Mouse (Mus musculus) activated CD4-positive, CD25-positive, alpha-beta regulatory T cell, adult 4 months (primary cell): ENCODE results near the gene Inafm1. TPM values are rescaled to one million over a fixed set of nuclear protein-coding genes. Genes with fewer than 3 reads are reported as not detected.
"Not testable (repeated sequence)": the region's sequence is repeated elsewhere in the genome, so short reads cannot be mapped to it uniquely, and the experiment has no call there.

Experiments used
- ATAC-seq: one replicate; pipeline ENCODE4 v1.8.0; 2017
- polyA plus RNA-seq, 2 experiments: library from polyadenylated mRNA; unstranded; fragments of 100-300 nt; shearing (Covaris generic); gene quantifications; one replicate each; pipeline ENCODE4 v1.2.1; 2017

The Inafm1 gene
- 1 to 10 TPM; 1.8 to 2.8 TPM for polyA plus RNA-seq

DNA sequence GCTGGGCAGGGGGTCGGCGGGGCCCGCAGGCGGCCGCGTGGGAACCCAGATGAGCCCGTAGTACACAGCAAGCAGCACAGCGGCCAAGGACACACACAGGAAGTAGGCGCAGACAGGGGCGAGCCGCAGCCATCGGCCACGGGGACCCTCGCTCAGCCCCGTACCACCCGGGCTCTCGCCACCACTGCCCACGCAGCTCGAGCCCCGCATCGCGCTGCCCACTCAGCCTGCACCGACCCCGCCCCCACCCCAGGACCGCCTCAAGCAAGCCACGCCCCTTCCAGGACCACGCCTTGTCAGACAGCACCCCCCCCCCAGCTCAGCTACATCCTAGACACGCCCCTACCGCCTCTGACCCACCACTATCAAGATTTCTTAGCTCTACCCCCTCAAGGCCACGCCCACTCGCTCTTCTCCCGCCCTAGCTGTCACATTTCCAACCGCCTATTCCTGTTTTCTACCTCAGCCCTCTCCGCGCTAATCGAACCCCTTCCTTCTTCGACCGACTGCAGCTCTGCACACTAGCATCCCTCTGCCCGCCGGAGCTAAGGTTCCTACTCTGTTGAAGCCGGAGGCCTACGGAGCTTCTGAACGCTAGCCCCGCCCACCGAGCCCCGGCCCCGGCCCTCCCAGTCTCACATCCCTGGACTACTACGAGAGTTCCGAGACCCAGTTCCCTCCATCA lies at the start of gene Inafm1:
Gene Inafm1, minus strand, starts transcription at position 537 of the 685 bp plus-strand sequence.
- ATAC-seq, result peak; percentile 65

DNA sequence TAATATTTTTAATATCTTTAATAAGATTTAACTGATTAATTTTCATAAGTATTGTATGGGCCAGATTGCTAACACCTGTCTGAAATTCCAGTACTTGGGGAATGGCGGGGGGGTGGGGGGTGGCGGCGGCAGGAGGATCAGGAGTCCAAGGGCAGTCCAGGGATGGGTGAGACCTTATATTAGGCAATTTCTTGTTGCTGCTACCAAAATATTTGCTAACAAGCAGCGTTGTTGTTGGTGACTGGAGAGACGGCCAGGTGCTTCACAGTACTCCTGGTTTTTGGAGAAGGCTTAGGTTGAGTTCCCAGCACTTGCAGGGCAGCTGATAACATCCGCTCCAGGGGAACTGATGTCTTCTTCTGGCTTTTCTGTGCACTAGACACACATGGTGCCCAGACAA lies 47.1 kb upstream of the Inafm1 start:
- no peak for ATAC-seq

DNA sequence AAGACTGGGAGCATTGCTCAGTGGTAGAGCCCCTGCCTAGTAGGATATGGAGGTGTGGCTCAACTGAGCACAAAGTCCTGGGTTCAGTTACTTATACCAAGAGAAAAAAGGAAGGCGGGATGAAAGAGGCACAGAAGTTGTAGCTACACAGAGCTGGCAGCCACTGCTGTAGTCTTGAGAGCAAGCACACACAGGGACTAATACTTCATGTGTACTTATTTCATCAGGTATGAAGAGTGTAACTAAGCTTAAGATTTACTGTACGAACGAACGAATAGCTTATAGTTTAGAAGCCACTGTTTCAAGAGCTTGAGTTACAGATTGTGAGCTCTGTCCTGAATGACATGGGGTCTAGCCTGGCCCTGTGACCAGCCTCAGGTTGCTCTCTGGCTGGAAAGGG lies 45.8 kb upstream of the Inafm1 start:
- no peak for ATAC-seq

DNA sequence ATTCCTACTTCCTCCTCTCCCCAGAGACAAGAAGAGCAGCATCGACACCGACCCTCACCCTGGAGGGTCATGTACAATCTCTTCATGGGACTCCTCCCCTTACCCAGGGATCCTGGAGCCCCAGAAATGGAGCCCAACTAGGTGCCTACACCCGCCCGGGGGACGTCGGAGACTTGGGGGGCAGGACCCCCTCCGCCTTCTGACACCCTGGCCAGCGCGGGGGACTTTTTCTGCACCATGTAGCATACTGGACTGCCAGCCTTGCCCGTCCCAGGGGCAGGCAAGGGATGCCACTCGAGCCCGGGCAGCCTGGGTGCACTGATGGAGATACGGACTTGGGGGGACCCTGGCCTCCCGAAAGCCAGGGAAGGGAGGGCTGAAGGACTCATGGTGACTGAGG lies 43.7 kb upstream of the Inafm1 start:
- no peak for ATAC-seq

DNA sequence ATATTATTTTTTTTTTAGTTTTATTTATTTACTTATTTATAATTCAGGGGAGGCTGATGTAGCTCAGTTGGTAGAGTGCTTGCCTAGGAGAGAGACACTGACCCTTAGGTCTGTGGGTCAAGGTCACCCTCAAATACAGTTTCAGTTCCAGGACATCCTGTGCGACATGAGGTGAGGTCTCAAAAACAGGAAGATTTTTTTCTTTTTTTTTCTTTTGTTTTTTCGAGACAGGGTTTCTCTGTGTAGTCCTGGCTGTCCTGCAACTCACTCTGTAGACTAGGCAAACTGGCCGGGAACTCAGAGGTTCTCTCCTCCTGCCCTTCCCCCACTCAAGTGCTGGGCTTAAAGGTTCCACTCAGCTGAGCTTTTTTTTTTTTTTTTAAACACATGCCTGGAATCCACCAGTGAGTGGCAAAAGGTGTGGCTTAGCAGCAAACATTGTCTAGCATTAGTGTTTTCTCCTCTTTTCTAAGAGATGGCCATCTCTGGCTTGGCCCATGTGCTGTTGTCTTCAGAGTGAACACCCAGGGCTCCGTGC lies 41.9 kb upstream of the Inafm1 start:
- ATAC-seq, result no peak

DNA sequence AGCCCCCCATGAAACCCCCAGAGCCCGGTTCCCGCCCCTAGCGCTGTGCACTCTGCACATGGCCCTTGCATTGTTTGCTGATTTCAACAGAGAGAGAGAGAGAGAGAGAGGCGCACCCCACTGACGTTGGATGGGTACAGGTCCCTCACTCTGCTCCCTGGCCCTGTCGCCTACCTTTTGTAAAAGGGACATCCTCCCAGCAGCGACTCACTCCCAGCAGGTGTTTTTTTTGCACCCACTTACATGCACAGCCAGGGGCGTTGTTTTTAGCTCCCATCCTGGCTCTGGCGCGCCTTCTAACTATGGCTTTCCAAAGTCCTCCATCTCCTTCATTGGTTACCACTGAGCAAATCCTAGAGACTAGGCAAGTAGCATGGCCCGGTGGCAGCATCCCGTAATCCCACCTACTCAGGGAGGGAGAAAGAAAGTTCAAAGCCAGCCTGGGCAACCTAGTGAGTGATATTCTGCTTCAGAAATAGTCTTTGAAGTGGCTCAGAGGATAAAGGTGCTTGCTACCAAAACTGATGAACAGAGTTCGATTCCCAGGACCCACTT lies 40.9 kb upstream of the Inafm1 start:
- ATAC-seq, result no peak

DNA sequence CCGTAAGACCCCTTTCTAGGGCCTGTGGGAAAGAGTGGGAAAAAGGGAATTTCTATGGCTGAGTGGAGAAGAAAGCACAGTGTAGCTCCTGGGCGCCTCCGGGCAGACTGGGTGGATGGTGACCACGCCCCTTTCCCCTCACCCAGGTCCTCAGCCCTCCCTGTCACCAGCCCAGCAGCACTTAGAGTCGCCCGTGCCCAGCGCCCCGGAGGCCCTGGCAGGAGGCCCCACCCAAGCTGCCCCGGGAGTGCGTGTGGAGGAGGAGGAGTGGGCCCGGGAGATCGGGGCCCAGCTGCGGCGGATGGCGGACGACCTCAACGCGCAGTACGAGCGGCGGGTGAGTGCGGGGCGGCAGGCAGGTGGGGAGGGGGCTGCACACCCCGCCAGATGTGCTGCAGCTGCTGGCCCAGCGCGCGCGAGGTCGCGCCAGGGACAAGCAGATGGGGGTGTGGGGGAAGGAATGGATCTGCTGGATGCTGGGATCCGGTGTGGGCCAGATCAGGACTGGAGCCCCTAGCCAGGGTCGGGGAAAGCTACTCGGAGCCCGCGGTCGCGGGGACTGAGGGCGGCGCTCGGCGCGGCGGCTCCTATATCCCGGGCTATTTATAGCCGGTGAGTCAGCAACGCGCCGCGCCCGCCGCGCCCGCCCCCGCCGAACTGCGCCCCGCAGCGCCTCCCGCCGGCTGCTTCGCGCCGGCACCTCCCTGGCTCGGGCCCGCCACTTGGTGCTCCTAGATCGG lies 40.2 kb upstream of the Inafm1 start:
- ATAC-seq, result peak; percentile 35

DNA sequence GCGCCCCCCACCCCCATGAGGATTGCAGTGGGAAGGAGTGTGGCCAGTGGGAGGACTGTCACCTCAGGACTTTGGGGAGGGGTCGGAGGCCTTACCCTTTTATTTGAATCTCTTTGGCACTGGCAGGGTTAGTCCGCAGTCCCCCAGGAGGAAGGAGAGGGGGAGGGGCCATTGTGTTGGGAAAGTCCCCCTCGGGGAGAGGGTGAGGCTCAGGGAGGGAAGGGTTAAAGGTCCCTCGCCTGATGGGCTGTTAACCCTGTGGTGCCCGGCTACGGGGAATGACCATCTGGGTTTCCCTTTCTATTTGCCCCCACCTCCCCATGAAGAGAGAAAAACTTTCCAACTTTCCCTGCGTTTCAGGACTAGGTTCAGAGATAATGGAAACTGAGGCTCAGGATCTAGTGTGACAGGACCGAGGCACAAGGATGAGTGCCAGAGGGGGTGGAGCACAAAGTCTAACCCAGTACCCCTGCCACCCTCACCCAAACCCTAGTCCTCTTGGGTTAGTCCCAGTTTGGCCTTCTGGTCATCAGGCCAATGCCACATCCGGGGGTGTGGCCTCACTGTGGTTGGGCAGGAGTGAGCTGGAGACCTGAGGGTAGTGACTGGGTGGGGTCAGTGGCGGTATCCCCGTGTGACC lies 39.4 kb upstream of the Inafm1 start:
- ATAC-seq, result no peak

DNA sequence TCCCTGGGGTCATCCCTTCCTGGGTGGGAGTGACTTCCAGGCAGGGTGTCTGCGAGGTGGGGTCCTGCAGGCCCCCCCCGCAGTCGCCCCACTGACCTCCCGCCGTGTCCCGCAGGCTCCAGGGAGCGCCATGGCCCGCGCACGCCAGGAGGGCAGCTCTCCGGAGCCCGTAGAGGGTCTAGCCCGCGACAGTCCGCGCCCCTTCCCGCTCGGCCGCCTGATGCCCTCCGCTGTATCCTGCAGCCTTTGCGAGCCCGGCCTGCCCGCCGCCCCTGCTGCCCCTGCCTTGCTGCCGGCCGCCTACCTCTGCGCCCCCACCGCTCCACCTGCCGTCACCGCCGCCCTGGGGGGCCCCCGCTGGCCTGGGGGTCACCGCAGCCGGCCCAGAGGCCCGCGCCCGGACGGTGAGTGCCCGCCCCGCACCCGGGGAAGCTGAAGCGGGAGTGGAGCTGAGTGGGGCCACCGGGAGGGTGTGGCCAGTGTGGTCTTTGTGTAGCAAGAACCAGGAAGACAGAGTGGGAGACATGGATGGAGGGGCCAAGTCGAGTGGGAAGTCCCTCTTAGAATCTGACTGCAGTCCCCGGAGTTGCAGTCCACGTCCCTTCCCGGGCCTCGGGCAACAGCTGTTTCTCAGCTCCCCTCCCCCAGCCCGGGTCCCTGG lies 38.7 kb upstream of the Inafm1 start:
- no peak for ATAC-seq

DNA sequence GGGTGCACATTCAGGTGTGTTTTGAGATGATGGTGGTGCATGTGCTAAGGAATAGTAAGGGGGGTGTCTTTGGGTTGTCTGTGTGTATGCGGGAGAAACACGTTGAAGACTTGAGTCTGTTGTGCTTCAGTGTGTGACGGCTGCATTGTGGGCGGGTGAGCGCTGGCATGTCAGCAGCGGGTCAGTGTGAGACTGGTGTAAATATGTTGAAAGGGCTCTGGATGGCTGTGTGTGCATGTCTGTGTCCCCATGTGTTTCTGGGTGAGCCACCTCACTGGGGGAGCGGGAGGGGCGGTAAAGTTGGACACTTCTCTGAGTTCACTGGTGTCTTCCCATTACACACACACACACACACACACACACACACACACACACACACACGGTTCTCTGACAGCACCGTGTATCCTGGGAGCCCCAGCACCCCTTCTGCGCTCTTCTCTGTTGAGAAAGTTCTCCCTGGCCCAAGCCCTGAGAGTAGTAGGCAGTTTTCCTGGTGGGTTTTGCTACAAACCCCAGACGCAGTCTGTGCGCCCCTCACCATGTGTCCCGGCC lies 38.1 kb upstream of the Inafm1 start:
- ATAC-seq, result no peak

DNA sequence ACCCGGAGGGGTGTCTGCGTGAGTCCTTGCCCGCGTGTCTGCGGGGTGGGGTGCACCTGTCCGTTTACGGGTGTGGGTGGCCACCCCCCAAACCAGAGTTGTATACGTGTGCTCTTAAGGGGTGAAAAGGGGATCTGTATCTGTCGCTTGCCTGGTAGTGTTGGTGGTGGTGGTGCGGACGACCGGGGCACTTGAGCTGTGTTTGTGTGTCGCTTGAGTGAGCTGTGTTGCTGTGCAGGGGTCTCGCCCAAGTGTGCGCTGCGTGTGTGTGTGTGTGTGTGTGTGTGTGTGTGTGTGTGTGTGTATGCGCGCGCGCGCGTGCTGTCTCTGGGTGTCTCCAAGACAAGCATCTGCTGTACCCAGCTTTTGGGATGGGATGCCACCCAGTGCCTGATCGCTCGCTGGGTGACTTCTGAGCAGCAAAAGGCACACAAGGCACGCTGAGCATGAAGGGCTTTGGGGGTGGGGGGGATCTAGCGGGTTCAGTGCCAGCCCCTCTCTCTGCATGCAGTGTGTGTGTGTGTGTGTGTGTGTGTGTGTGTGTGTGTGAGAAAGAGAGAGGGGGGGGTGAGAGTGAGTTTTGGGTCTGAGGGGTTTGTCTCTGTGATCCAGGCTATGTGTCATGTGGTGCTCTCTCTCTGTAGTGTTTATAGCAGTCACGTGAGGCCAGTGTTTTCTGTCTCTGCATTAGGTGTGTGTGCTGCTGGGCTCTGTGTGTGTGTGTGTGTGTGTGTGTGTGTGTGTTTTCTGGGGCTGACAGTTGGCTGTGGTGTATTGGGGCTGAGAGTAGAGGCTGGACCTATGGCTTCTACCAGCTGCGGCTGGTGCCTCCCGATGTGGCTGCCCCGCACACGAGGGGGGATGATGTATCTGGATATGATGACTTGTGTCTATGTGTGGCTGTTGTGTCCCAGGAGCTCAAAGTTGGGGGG lies 37.4 kb upstream of the Inafm1 start:
- ATAC-seq, result peak; percentile 9

DNA sequence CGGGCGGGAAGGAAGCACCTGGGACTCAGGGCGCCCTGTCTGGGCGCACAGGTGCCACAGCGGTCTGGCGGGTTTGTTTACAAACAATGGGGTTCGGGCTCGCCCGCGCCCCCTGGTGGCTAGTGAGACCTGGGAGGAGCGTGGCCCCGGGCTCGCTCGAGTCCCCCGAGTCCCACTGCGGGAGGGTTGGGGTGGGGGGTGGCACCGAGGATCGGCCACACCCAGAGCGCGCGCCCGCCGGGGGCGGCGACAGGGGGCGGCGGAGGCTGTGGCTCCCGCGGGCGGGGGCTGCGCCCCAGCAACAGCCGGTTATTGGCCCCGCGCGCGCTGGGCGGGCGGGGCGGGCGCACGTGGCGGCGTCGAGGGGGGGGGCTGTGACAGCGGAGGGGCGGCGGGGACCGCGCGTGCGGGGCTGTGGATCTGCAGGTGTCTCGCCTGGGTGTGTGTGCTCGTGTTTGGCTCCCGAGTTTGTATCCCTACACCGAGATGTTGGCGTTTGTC lies 36.7 kb upstream of the Inafm1 start:
- peak; percentile 37 for ATAC-seq

DNA sequence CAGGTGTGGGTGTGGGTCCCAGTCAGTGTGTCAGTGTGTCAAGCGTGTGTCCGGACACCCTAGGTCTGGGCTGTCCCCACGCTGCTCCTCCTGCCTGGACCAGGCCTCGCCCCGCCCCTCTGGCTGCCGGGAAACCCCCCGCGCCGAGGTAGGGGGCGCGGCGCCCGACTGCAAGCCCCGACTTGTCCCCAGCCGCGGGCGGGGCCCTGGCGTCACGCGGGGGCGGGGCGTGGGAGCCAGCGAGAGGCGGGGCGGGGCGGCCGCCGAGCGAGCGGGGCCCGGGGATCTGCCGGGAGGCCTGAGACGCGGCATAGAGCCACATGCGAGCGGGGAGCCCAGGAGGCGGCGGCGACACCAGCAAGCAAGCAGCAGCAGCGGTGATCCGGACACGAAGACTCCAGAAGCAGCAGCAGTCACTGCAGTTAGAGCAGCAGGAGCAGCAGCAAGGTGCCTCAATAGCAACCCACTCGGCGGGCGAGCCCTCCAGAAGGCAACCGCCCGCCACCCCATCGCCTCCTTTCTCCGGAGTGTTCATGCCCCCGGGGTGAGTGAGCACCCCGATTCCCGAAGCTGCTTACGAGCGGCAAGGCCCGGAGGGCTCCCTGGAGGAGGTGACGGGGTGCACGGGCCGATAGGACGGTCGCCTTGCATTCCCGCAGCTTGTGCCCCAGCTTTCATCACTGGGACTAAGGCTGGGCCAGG lies 36.1 kb upstream of the Inafm1 start:
- peak; percentile 37 for ATAC-seq

DNA sequence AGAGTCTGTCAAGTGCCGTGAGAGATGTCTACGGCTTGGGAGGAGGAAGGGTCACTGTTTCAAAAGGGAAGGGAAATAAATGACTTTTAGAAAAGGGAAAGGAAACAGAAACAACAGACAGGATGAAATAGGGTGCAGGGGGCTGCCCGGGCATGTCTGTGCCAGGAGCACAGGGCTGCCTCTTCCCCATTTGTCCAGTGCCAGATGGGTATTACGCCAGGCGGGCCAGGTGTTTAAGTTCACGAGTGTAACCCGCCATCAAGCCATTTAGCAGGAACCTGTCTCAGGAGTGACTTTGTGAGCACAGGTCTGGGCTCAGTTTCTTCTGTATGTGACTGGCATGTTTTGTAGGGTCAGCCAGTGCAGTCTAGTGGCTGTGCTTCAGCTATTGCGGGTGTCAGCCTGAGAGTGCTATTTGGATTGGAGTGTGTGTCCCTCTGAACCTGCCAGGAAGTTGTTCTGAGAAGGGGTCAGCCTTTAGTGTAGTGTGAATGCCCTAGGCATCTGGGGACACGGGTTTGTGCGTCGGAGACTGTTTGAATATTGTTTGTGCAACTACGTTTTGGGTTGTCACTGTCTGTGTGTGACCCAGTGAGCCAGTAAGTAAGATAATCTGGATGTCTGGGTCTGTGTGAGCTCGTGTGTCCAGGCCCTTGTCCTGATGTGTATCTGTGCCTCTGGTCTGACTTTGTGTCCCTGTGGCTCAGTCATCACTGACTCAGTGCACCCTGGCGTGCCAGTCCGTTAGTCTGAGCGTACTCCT lies 35.3 kb upstream of the Inafm1 start:
- no peak for ATAC-seq

DNA sequence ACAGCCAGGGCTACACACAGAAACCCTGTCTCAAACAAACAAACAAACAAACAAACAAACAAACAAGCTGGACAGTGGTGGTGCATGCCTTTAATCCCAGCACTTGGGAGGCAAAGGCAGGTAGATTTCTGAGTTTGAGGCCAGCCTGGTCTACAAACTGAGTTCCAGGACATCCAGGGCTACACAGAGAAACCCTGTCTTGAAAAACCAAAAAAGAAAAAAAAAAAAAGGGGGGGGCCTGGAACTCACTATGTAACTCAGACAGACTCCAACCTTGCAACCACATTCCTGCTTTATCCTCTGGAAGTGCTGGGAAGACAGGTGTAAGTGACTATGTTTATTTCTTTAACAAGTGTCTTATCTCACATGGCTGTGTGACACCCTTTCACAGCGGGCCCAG lies 34.7 kb upstream of the Inafm1 start, which contains the start of gene Bbc3:
Gene Bbc3, plus strand, starts transcription at position 301 of the 400 bp plus-strand sequence.
- not testable (repeated sequence) for ATAC-seq

DNA sequence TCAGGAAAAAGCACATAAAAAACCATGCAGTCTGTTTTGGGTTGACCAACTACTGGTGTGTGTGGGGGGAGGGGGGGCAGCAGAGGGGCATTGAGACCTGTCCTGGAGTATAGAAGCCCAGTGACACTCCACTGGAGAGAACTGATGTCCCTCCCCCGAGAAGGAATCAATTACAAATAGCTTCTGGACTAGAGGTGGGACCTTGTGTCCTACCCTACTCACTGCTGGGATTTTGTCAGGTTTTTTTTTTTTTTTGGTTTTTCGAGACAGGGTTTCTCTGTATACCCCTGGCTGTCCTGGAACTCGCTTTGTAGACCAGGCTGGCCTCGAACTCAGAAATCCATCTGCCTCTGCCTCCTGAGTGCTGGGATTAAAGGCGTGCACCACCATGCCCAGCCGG lies 33.7 kb upstream of the Inafm1 start:
- ATAC-seq, result not testable (repeated sequence)

DNA sequence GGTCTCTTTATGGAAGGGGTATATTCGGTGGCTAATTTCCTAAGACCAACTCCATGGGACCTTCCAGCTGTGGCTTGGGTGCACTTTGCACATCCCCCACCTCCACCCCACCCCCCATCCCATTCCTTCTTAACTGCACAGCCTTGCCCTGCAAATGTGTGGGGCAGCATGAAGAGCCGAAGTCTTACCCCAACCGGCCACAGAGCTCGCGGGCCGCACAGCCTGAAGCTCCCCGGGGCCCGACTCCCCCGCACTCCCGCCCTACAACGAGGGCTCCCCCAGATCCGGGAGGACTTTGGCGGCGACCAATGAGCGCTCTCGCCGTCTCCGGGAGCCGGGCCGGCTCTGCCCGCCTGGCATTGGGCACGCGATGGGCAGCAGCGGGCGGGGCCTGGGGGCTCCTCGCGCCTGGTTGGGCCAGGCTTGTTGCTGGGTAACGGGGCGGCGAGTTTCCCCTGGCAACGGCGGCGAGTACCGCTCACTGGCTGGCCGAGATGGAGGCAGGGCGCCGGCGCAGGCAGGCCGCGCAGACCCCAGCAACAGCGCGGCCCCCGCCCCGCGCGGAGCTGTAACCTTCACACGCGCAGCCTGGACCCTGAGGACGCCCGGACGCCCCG lies 26.1 kb upstream of the Inafm1 start:
- ATAC-seq, result peak; percentile 30

DNA sequence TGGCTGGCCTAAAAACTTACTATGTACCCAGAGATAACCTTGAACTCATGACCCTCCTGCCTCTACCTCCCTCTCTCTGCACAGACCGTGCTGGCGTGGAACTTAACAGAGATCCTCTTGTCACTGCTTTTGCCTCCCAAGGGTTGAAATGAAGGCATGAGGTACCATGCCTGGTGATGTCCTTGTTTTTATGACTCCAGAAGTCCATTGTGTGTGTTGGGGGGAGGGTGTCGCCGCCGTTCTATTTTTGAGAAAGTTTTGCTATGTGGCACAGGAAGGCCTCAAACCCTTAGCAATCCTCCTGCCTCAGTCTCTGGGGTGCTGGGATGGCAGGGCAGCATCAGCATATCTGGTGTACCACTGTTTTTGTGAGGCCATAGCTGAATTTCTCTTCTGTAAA lies 25.5 kb upstream of the Inafm1 start:
- no peak for ATAC-seq

DNA sequence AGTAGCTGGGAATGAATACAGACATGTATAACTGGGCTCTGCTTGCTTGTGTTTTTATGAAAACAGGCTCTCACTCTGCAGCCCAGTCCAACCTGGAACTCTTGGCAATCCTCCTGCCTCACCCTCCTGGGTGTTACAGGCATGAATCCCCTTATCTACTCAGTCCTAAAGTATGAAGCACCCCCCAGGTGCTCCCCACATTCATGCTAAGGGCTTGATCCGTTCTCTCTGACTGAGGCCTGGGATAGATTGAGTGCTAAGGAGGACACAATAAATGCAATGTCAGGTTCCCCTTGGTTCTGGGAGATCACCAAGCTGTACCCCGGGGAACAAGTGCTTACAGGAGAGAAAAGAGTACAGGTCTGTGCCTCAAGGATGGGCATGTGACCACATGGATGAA lies 24.2 kb upstream of the Inafm1 start:
- no peak for ATAC-seq
